In genomic region chr10:31173169-31173686, GRCm38 (mm10) we compare ENCODE assay signal across 9 mouse cellular contexts.
DNase-seq lines count a peak whose midpoint lies in the region; ATAC-seq lines count a peak whose summit lies in the region.
"Had no signal": no experiment of that assay in that cellular context is flagged by ENCODE, and none has a peak within 500 bp of the region (broad histone marks: within the 10 kb centered on the region; RNA-seq: fewer than 3 reads in every experiment).

No protein-coding gene starts in this region.

- no peaks in the 10 kb centered on the region for H3K9me3 ChIP-seq in lung, embryonic 15.5 days
- H3K9me3 ChIP-seq: liver, embryonic 13.5 days had no signal

- no peaks in the 10 kb centered on the region for H3K27me3 ChIP-seq in lung, embryonic 15.5 days
- H3K27me3 ChIP-seq: liver, embryonic 13.5 days had no signal

- ATAC-seq in lung, embryonic 15.5 days (ENCODE audit: borderline replicate concordance, extremely low read depth, low FRiP score, low TSS enrichment), result peak; percentile 96

- H3K4me3 ChIP-seq in lung, embryonic 15.5 days, result no peak overlapping the region
- H3K4me3 ChIP-seq: liver, embryonic 13.5 days had no signal

- H3K27ac ChIP-seq in lung, embryonic 15.5 days, result peak overlapping the region; percentile 59
- H3K27ac ChIP-seq: liver, embryonic 13.5 days had no signal

- H3K36me3 ChIP-seq in lung, embryonic 15.5 days, result no peaks in the 10 kb centered on the region
- H3K36me3 ChIP-seq: liver, embryonic 13.5 days had no signal

- 32% methylated on average over 15 of the region's 15 CpGs for WGBS in lung, embryonic 15.5 days

- peaks cover 14% of the 10 kb centered on the region; the same call in 1 of the 2 replicates for H3K4me1 ChIP-seq in lung, embryonic 15.5 days
- H3K4me1 ChIP-seq: liver, embryonic 13.5 days had no signal

- no peak overlapping the region for H3K4me2 ChIP-seq in lung, embryonic 15.5 days
- H3K4me2 ChIP-seq: liver, embryonic 13.5 days had no signal

- peak; percentile 44 to 79 for DNase-seq in adrenal gland, adult (ENCODE audit: inconsistent age in 2 of 2, low spot score in 1 of 2)
- DNase-seq in cerebellum, postnatal 25 days, result peak; percentile 19 to 47
- DNase-seq in frontal cortex, postnatal 25 days (ENCODE audit: low spot score in 2 of 2), result peak; percentile 17 to 36
- DNase-seq in heart, postnatal 4 days, result peak; percentile 83
- peak; percentile 12 to 59 for DNase-seq in layer of hippocampus, adult 18-20 months (ENCODE audit: low spot score in 2 of 2)
- DNase-seq in right cerebral cortex, postnatal 4 days, result peak; percentile 72
- no peak for DNase-seq in natural killer cell, adult 2 months (ENCODE audit: low spot score in 2 of 2)
- DNase-seq: liver, embryonic 13.5 days had no signal

- H3K9ac ChIP-seq in lung, embryonic 15.5 days, result no peak overlapping the region
- H3K9ac ChIP-seq: liver, embryonic 13.5 days had no signal

Comparison
In these comparisons a context has a peak if more than half of its experiments do, and no peak if none do; other contexts are left out.
1. DNase-seq: peak in adrenal gland, adult (2 of 2), cerebellum, postnatal 25 days (2 of 2), frontal cortex, postnatal 25 days (2 of 2), heart, postnatal 4 days (single experiment), layer of hippocampus, adult 18-20 months (2 of 2) and right cerebral cortex, postnatal 4 days (single experiment); none in natural killer cell, adult 2 months (0 of 2).